Mouse (Mus musculus): ENCODE measurements at regions not wholly inside any gene's neighbourhood (a gene's known extent, or its start where the extent isn't known, plus 50 kb on each side); places are given as distances from the start of the nearest gene placed in this dataset.

- WGBS (ENCODE audit: insufficient replicate concordance) = 31% methylated on average over 3 of the region's 3 CpGs
- no peak for ATAC-seq (ENCODE audit: insufficient read depth)
- Histone ChIP-seq H3K4me2 (ENCODE audit: low read depth) (no peak overlapping the region), H3K36me3 (replicated peaks; ENCODE audit: control insufficient read depth, insufficient read depth, low read depth) (no peaks in the 10 kb centered on the region), H3K27me3 (ENCODE audit: control insufficient read depth, insufficient read depth, low read length) (no peaks in the 10 kb centered on the region), H3K4me1 (replicated peaks; ENCODE audit: control insufficient read depth in 2 of 2, insufficient read depth in 2 of 2, low read length in 1 of 2) (0 out of 4 replicates have a peak, but pooled peaks cover 0 to 2% of the 10 kb centered on the region in 2 experiments), H3K9me3 (ENCODE audit: control insufficient read depth, low read length) (no peaks in the 10 kb centered on the region), H3K27ac (no peak overlapping the region), H3K9ac (replicated peaks) (no peak overlapping the region), H3K4me3 (ENCODE audit: insufficient read depth in 1 of 2, low read depth in 2 of 2, low read length in 2 of 2) (no peak overlapping the region)
- no peak for DNase-seq (ENCODE audit: low read depth in 3 of 3, low spot score in 3 of 3)
- TF ChIP-seq CTCF (IDR thresholded peaks at IDR 0.05; ENCODE audit: low read depth) (no peak), EP300 (IDR thresholded peaks at IDR 0.05; ENCODE audit: low read depth) (no peak)
These were observed 98.8 kb downstream of the Dact1 start for GRCm38 (mm10) chr12:71408396-71409050.

GRCm38 (mm10) chr12:71412331-71412730, 102.6 kb downstream of the Dact1 start:
- 45% methylated on average over 3 of the region's 3 CpGs for WGBS (ENCODE audit: insufficient replicate concordance)
- no peak for DNase-seq (ENCODE audit: low read depth in 3 of 3, low spot score in 3 of 3)
- Histone ChIP-seq H3K9me3 (ENCODE audit: control insufficient read depth, low read length) (no peaks in the 10 kb centered on the region), H3K4me1 (replicated peaks; ENCODE audit: control insufficient read depth in 2 of 2, insufficient read depth in 2 of 2, low read length in 1 of 2) (no peaks in the 10 kb centered on the region), H3K9ac (replicated peaks) (no peak overlapping the region), H3K36me3 (replicated peaks; ENCODE audit: control insufficient read depth, insufficient read depth, low read depth) (no peaks in the 10 kb centered on the region), H3K4me3 (ENCODE audit: insufficient read depth in 1 of 2, low read depth in 2 of 2, low read length in 2 of 2) (no peak overlapping the region), H3K27me3 (ENCODE audit: control insufficient read depth, insufficient read depth, low read length) (no peaks in the 10 kb centered on the region), H3K4me2 (ENCODE audit: low read depth) (no peak overlapping the region), H3K27ac (no peak overlapping the region)
- ATAC-seq (ENCODE audit: insufficient read depth) = no peak
- no peak for TF ChIP-seq EP300 (IDR thresholded peaks at IDR 0.05; ENCODE audit: low read depth)
- TF ChIP-seq CTCF (IDR thresholded peaks at IDR 0.05; ENCODE audit: low read depth) = no peak

GRCm38 (mm10) chr12:71416968-71417367, 107.3 kb downstream of the Dact1 start:
- TF ChIP-seq CTCF (IDR thresholded peaks at IDR 0.05; ENCODE audit: low read depth) (no peak), EP300 (IDR thresholded peaks at IDR 0.05; ENCODE audit: low read depth) (no peak)
- H3K27ac ChIP-seq = no peak overlapping the region
- WGBS (ENCODE audit: insufficient replicate concordance) = 82% methylated on average over 2 of the region's 2 CpGs
- H3K4me1 ChIP-seq (replicated peaks; ENCODE audit: control insufficient read depth in 2 of 2, insufficient read depth in 2 of 2, low read length in 1 of 2) = no peaks in the 10 kb centered on the region
- no peak overlapping the region for H3K4me3 ChIP-seq (ENCODE audit: insufficient read depth in 1 of 2, low read depth in 2 of 2, low read length in 2 of 2)
- no peak for ATAC-seq (ENCODE audit: insufficient read depth)
- no peak overlapping the region for H3K9ac ChIP-seq (replicated peaks)
- H3K36me3 ChIP-seq (replicated peaks; ENCODE audit: control insufficient read depth, insufficient read depth, low read depth) = no peaks in the 10 kb centered on the region
- DNase-seq (ENCODE audit: low read depth in 3 of 3, low spot score in 3 of 3) = no peak
- H3K9me3 ChIP-seq (ENCODE audit: control insufficient read depth, low read length) = no peaks in the 10 kb centered on the region
- no peaks in the 10 kb centered on the region for H3K27me3 ChIP-seq (ENCODE audit: control insufficient read depth, insufficient read depth, low read length)
- H3K4me2 ChIP-seq (ENCODE audit: low read depth) = no peak overlapping the region

GRCm38 (mm10) chr12:71418186-71418585, 108.5 kb downstream of the Dact1 start:
- H3K27me3 ChIP-seq (ENCODE audit: control insufficient read depth, insufficient read depth, low read length) = no peaks in the 10 kb centered on the region
- H3K4me1 ChIP-seq (replicated peaks; ENCODE audit: control insufficient read depth in 2 of 2, insufficient read depth in 2 of 2, low read length in 1 of 2) = no peaks in the 10 kb centered on the region
- H3K9ac ChIP-seq (replicated peaks) = no peak overlapping the region
- no peak overlapping the region for H3K4me2 ChIP-seq (ENCODE audit: low read depth)
- no peak for DNase-seq (ENCODE audit: low read depth in 3 of 3, low spot score in 3 of 3)
- H3K9me3 ChIP-seq (ENCODE audit: control insufficient read depth, low read length) = no peaks in the 10 kb centered on the region
- no peak for ATAC-seq (ENCODE audit: insufficient read depth)
- no peaks in the 10 kb centered on the region for H3K36me3 ChIP-seq (replicated peaks; ENCODE audit: control insufficient read depth, insufficient read depth, low read depth)
- H3K27ac ChIP-seq = no peak overlapping the region
- H3K4me3 ChIP-seq (ENCODE audit: insufficient read depth in 1 of 2, low read depth in 2 of 2, low read length in 2 of 2) = no peak overlapping the region
- WGBS (ENCODE audit: insufficient replicate concordance) = 44% methylated on average over 7 of the region's 7 CpGs
- TF ChIP-seq EP300 (IDR thresholded peaks at IDR 0.05; ENCODE audit: low read depth) (no peak), CTCF (IDR thresholded peaks at IDR 0.05; ENCODE audit: low read depth) (no peak)

- 59% methylated on average over 4 of the region's 4 CpGs for WGBS (ENCODE audit: insufficient replicate concordance)
These were observed 109.5 kb downstream of the Dact1 start for GRCm38 (mm10) chr12:71419161-71419560.

More at GRCm38 (mm10) chr12:71419161-71419560, 109.5 kb downstream of the Dact1 start:
- Histone ChIP-seq H3K27ac (no peak overlapping the region), H3K27me3 (ENCODE audit: control insufficient read depth, insufficient read depth, low read length) (no peaks in the 10 kb centered on the region), H3K9me3 (ENCODE audit: control insufficient read depth, low read length) (no peaks in the 10 kb centered on the region), H3K4me1 (replicated peaks; ENCODE audit: control insufficient read depth in 2 of 2, insufficient read depth in 2 of 2, low read length in 1 of 2) (no peaks in the 10 kb centered on the region), H3K4me2 (ENCODE audit: low read depth) (no peak overlapping the region), H3K36me3 (replicated peaks; ENCODE audit: control insufficient read depth, insufficient read depth, low read depth) (no peaks in the 10 kb centered on the region), H3K4me3 (ENCODE audit: insufficient read depth in 1 of 2, low read depth in 2 of 2, low read length in 2 of 2) (no peak overlapping the region), H3K9ac (replicated peaks) (no peak overlapping the region)
- TF ChIP-seq EP300 (IDR thresholded peaks at IDR 0.05; ENCODE audit: low read depth) (no peak), CTCF (IDR thresholded peaks at IDR 0.05; ENCODE audit: low read depth) (no peak)
- ATAC-seq (ENCODE audit: insufficient read depth) (no peak), DNase-seq (ENCODE audit: low read depth in 3 of 3, low spot score in 3 of 3) (no peak)

All from liver, embryonic 14.5 days (tissue).